7 mouse cellular contexts compared by ENCODE assay signal in genomic region chr2:71787591-71788460, GRCm38 (mm10). TPM values are rescaled to one million over a fixed set of nuclear protein-coding genes. Genes with fewer than 3 reads are reported as not detected.
DNase-seq lines count a peak whose midpoint lies in the region; ATAC-seq lines count a peak whose summit lies in the region.

No protein-coding gene starts in this region.

- H3K9ac ChIP-seq in stomach, embryonic 15.5 days = peak overlapping the region; percentile 76

- H3K4me1 ChIP-seq in stomach, embryonic 15.5 days = peaks cover 7% of the 10 kb centered on the region; the same call in 1 of the 2 replicates

- peak overlapping the region; percentile 90 for H3K27ac ChIP-seq in stomach, embryonic 15.5 days

- H3K9me3 ChIP-seq in stomach, embryonic 15.5 days = no peaks in the 10 kb centered on the region

- DNase-seq in 3134 (ENCODE audit: extremely low read depth, insufficient read length, low spot score) = peak; percentile 76
- DNase-seq in CD4-positive, CD25-positive, alpha-beta regulatory T cell, adult 2 months (ENCODE audit: low read depth, low spot score) = peak; percentile 61
- peak; percentile 4 for DNase-seq in cerebellum, adult 11 months
- DNase-seq in forelimb bud, embryonic 11.5 days (ENCODE audit: low read depth, low spot score) = peak; percentile 31
- DNase-seq in kidney, adult 8-10 months = peak; percentile 70 to 76

- H3K4me3 ChIP-seq in stomach, embryonic 15.5 days (replicated peaks) = peak overlapping the region; percentile 84

- no peaks in the 10 kb centered on the region; the same call in 1 of the 2 replicates for H3K27me3 ChIP-seq in stomach, embryonic 15.5 days (replicated peaks)

- no peaks in the 10 kb centered on the region for H3K36me3 ChIP-seq in stomach, embryonic 15.5 days

- ATAC-seq in megakaryocyte, adult 5-6 weeks (ENCODE audit: poor library complexity, severe bottlenecking) = peak; percentile 8; the same call in 1 of the 2 replicates
- ATAC-seq in stomach, embryonic 15.5 days (ENCODE audit: insufficient read depth, low FRiP score, low read depth) = peak; percentile 21

- WGBS in stomach, embryonic 15.5 days = 6% methylated on average over 32 of the region's 32 CpGs

- H3K4me2 ChIP-seq in stomach, embryonic 15.5 days = peak overlapping the region; percentile 95

RNA-seq across cellular contexts. Expression of gene Itga6, which starts 42.4 kb away (rescaled TPM):
- total RNA-seq in megakaryocyte, adult 5-6 weeks (2015) = 16.0 and 17.4 TPM in 2 replicates
- total RNA-seq in megakaryocyte, adult 5-6 weeks (2017) = 15.3 and 16.5 TPM in 2 replicates
- 61.8 and 74.1 TPM in 2 replicates for polyA plus RNA-seq in stomach, embryonic 15.5 days (2015; fragmentation: Nextera tagmentation; extraction: Ambion mirVana)

Comparison
In these comparisons a context has a peak if more than half of its experiments do, and no peak if none do; other contexts are left out.
1. Peak in every context shown above with its lines: DNase-seq, ATAC-seq, H3K4me3 ChIP-seq and H3K27ac ChIP-seq.
2. DNase-seq: peak in every context shown above with its lines; median percentile 76 in 3134; 73 in kidney, adult 8-10 months; 61 in CD4-positive, CD25-positive, alpha-beta regulatory T cell, adult 2 months; 31 in forelimb bud, embryonic 11.5 days; 4 in cerebellum, adult 11 months.